Mouse (Mus musculus): ENCODE data around the gene Atp13a2.

DNA sequence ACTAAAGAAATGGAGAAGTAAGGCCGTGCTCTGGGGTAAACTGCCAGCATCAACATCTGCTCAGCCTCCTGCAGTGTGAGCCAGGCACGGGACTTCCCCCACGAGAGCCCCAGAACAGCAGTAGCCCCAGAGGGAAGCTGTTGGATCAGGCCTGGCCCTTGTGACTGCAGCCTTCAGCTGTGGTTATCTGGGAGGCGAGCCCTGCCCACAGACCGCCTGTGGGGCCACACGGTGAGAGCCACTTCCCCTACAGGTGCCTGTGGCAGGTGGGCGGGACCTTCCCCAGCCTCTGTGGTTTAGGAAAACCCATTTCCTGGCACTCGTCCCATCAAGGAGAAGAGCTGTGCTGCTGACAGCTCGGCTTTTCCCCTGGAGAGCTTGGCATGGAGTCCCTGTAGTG lies 3.2 kb upstream of the Atp13a2 start:
- TF ChIP-seq CTCF (IDR thresholded peaks at IDR 0.05; ENCODE audit: borderline replicate concordance, extremely low read depth, insufficient read depth, insufficient read length): no peak
- no peak for TF ChIP-seq POLR2A (IDR thresholded peaks at IDR 0.05; ENCODE audit: borderline replicate concordance, extremely low read depth, insufficient read depth, insufficient read length, poor library complexity, severe bottlenecking)

Measured in brain, embryonic 14.5 days (tissue).